Mouse (Mus musculus) ES-E14 (cell line): ENCODE measurements around the gene Trappc2.

Source experiments
- CHD2 ChIP-seq: IDR thresholded peaks from 2 replicates; pipeline ENCODE4 v1.6.1; 2014; ENCODE audit warnings: mild to moderate bottlenecking, low read depth, low read length, inconsistent platforms
- HCFC1 ChIP-seq: IDR thresholded peaks from 2 replicates; pipeline ENCODE4 v1.6.1; 2012; ENCODE audit warnings: low read length, inconsistent platforms, borderline replicate concordance; ENCODE audit not compliant: insufficient read depth
- ZC3H11A ChIP-seq: IDR thresholded peaks from 2 replicates; pipeline ENCODE4 v1.6.1; 2012; ENCODE audit warnings: low read depth, mild to moderate bottlenecking, inconsistent platforms, low read length, borderline replicate concordance
- ZNF384 ChIP-seq: IDR thresholded peaks from 2 replicates; pipeline ENCODE4 v1.6.1; 2012; ENCODE audit warnings: low read depth, low read length, inconsistent platforms

DNA sequence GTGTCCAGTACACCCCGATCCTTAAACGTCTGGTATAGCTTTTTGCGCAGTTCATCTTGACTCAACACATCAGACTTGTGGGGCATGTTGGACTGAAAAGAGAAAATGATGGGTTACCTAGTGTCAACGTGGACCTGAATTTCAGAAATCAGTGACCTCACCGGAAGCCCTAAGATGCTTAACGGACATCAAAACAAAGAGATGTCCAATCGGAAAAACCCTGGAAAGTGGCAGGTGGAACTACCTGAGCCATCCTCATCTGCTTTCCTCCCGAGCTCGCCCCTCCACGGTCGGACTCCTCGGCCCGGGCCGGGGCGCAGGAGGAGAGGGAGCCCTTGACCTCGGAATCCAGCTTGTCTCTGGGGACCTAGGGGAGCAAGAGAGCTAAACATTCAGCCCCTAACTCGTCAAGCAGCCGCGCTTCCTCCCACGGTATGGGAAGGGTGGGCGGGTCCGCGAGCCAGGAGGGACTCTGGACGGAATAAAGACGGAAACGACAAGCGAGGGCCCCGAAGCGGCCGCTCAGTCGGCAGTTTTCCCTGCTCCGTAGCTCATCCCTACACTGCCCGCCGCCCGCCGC, at the start of gene Trappc2:
- TF ChIP-seq ZC3H11A = no peak
- no peak for TF ChIP-seq HCFC1
- no peak for TF ChIP-seq CHD2
- no peak for TF ChIP-seq ZNF384
